Mouse (Mus musculus) lung, embryonic 16.5 days (tissue): ENCODE measurements around the gene 1700001O22Rik. TPM values are rescaled to one million over a fixed set of nuclear protein-coding genes. Genes with fewer than 3 reads are reported as not detected.

Source experiments
- ATAC-seq: fragments of 200-750 bp; cut with Nextera tagmentation; 2 replicates; pipeline ENCODE4 v1.8.0; 2017; ENCODE audit warnings: low read depth, mild to moderate bottlenecking, moderate library complexity
- H3K27ac ChIP-seq: fragments of 300-500 bp; sonication (generic); 2 replicates; pipeline ENCODE4 v1.5.1; 2014; ENCODE audit warnings: mild to moderate bottlenecking, control low read depth, low read length
- H3K27me3 ChIP-seq: fragments of 300-500 bp; sonication (generic); 2 replicates; pipeline ENCODE4 v1.6.1; 2014; ENCODE audit warnings: low read depth, low read length, mixed read lengths; ENCODE audit not compliant: control insufficient read depth, insufficient read depth
- H3K36me3 ChIP-seq: fragments of 300-500 bp; sonication (generic); 2 replicates; pipeline ENCODE4 v1.6.1; 2014; ENCODE audit warnings: low read length; ENCODE audit not compliant: control insufficient read depth, insufficient read depth
- H3K4me1 ChIP-seq: fragments of 300-500 bp; sonication (generic); replicated peaks from 2 replicates; pipeline ENCODE4 v1.6.1; 2014; ENCODE audit warnings: low read length, mixed read lengths; ENCODE audit not compliant: control insufficient read depth, insufficient read depth
- H3K4me2 ChIP-seq: fragments of 300-500 bp; sonication (generic); 2 replicates; pipeline ENCODE4 v1.6.1; 2014; ENCODE audit warnings: low read depth, low read length, control low read depth
- H3K4me3 ChIP-seq: fragments of 300-500 bp; sonication (generic); 2 replicates; pipeline ENCODE4 v1.5.1; 2014; ENCODE audit warnings: mild to moderate bottlenecking, low read length, control low read depth
- H3K9ac ChIP-seq: fragments of 300-500 bp; sonication (generic); 2 replicates; pipeline ENCODE4 v1.6.1; 2014; ENCODE audit warnings: low read length, control low read depth
- H3K9me3 ChIP-seq: fragments of 300-500 bp; sonication (generic); 2 replicates; pipeline ENCODE4 v1.6.1; 2016; ENCODE audit warnings: low read length; ENCODE audit not compliant: control insufficient read depth
- WGBS: fragments of 180-500 bp; shearing (Covaris S2); extraction: QIAGEN DNeasy Blood & Tissue Kit; methylation state at CpG from one replicate; pipeline ENCODE4 v1.1.7; 2014; 5-methylcytosine and 5-hydroxymethylcytosine counted together
- polyA plus RNA-seq: library from polyadenylated mRNA; unstranded; fragments of >200 nt; fragmentation: Nextera tagmentation; extraction: Ambion mirVana; gene quantifications from 2 replicates; pipeline ENCODE4 v1.2.1, GENCODE M21; 2015

1700001O22Rik gene
- polyA plus RNA-seq, 1 experiment from 2014 or later: 4.2 TPM

DNA sequence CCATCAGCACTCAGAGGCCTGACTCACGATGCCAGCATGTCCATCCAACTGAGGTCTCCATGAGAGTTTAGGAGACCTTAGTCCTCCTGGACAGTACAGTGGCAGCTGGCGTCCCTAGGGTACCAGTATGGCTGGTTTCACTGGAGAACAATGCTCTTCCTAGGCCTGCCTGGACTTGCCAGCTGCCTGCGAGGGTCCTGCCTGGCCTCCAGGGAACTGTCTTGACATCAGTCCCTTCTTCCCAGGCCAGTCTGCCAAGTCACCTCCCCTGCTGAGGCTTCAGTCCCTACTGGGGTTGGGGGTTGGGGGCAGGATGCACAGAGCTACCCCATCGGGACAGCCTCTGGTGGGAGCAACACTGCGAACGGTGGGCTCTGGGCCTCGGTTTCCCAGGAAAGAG lies 11.4 kb downstream of the 1700001O22Rik start:
- H3K27ac ChIP-seq: no peak overlapping the region
- no peaks in the 10 kb centered on the region for H3K9me3 ChIP-seq
- WGBS: 89% methylated on average over 7 of the region's 7 CpGs
- H3K27me3 ChIP-seq: no peaks in the 10 kb centered on the region
- no peaks in the 10 kb centered on the region for H3K36me3 ChIP-seq
- no peak overlapping the region for H3K4me2 ChIP-seq
- no peak for ATAC-seq
- peaks cover 18% of the 10 kb centered on the region for H3K4me1 ChIP-seq
- H3K9ac ChIP-seq: no peak overlapping the region
- H3K4me3 ChIP-seq: no peak overlapping the region

GRCm38 (mm10) chr2:30787466-30787865 lies 16.0 kb downstream of the 1700001O22Rik start:
- Histone ChIP-seq H3K4me3 (no peak overlapping the region), H3K4me1 (peaks cover 20% of the 10 kb centered on the region), H3K27me3 (no peaks in the 10 kb centered on the region), H3K4me2 (no peak overlapping the region), H3K36me3 (no peaks in the 10 kb centered on the region), H3K9me3 (no peaks in the 10 kb centered on the region), H3K9ac (0 out of 2 replicates have a peak overlapping the region, but pooled peaks have one; percentile 26), H3K27ac (peak overlapping the region; percentile 54)
- ATAC-seq: no peak
- 40% methylated on average over 4 of the region's 4 CpGs for WGBS

- ATAC-seq: peak; percentile 85
- H3K9ac ChIP-seq: peak overlapping the region; percentile 70
- peaks cover 20% of the 10 kb centered on the region for H3K4me1 ChIP-seq
- H3K27me3 ChIP-seq: no peaks in the 10 kb centered on the region
- H3K36me3 ChIP-seq: no peaks in the 10 kb centered on the region
- H3K4me2 ChIP-seq: peak overlapping the region; percentile 58
- H3K9me3 ChIP-seq: no peaks in the 10 kb centered on the region
- H3K4me3 ChIP-seq: peak overlapping the region; percentile 41
- WGBS: 4% methylated on average over 40 of the region's 40 CpGs
- H3K27ac ChIP-seq: peak overlapping the region; percentile 91
Measured at GRCm38 (mm10) chr2:30784078-30784994, 19.1 kb downstream of the 1700001O22Rik start.

DNA sequence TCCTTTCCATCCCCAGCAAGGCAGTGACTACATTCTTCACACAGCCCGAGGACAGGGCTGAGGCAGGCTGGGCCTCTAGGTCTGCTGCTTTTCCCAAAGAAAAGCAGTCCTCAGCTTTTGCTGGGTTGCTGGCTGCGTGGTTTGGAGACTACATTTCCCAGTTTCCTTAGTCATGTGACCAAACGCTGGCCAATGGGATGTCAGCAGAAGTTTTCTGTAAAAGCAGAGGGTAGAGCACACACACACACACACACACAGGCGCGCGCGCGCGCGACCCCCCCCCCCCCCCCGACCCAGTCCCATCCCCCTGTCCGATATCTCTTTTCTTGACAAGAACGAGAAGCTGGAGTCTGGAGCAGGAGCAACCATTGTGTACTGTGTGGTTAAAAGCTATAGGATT lies 20.1 kb downstream of the 1700001O22Rik start:
- 2% methylated on average over 13 of the region's 13 CpGs for WGBS
- peak overlapping the region; percentile 65 for H3K9ac ChIP-seq

DNA sequence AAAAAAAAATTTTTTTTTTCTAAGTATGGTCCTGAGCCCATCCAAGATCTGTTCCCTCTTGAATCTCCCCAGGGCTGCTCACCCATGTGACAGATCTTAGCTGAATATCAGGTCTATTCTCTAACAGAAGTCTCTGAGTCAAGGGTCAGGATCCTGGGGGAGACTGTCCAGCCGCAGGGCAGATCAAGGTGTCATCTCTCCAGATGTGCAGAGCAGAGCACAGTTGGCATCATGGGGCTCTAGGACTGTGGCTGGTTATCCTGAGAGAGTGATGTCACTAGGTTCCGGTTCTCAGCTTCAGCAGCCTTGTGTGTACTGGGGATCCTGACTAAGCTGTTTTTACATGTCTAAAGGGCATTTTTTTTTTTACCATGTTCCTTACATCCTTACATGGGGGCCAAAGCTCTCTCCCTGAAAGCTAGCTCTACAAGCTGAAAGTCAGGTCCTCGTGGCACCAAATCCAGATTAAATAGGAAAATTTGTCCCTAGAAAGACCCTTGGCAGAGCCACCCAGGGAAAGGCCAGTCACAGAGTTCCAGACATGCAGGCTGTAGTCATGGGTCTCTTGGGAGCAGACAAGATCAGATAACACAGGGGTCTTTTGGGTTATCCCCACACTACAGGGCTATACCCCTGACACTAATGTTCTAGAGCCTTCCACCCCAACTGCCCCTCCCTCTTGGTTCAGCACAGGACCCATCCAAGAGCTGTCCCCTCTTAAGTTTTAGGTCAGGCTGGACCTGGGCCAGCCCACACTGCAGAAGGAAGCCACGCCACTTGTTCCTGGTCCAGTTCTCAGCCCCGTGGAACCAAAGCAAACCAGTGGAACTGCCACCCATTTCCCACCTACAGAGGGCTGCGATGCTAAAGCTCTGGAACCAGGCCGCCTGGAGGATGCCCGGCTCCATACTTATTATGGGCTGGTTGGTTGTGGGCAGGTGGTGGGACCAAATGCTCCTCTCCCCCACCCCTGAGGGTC lies 20.9 kb downstream of the 1700001O22Rik start:
- no peak for ATAC-seq
- Histone ChIP-seq H3K9ac (peak overlapping the region; percentile 65), H3K4me1 (peaks cover 22% of the 10 kb centered on the region)

More for the DNA sequence above, 20.1 kb downstream of the 1700001O22Rik start:
- Histone ChIP-seq H3K4me2 (peak overlapping the region; percentile 58), H3K27me3 (no peaks in the 10 kb centered on the region), H3K4me3 (peak overlapping the region; percentile 17; the same call in 1 of the 2 replicates), H3K9me3 (no peaks in the 10 kb centered on the region), H3K27ac (peak overlapping the region; percentile 91), H3K36me3 (no peaks in the 10 kb centered on the region), H3K4me1 (peaks cover 22% of the 10 kb centered on the region)
- ATAC-seq: peak; percentile 17; the same call in 1 of the 2 replicates

GRCm38 (mm10) chr2:30779241-30779640 lies 24.2 kb downstream of the 1700001O22Rik start:
- peaks cover 11% of the 10 kb centered on the region for H3K4me1 ChIP-seq
- no peak for ATAC-seq

More for the DNA sequence above, 20.9 kb downstream of the 1700001O22Rik start:
- no peak overlapping the region; the same call in 1 of the 2 replicates for H3K4me3 ChIP-seq
- H3K27ac ChIP-seq: peak overlapping the region; percentile 65
- H3K36me3 ChIP-seq: no peaks in the 10 kb centered on the region
- H3K9me3 ChIP-seq: no peaks in the 10 kb centered on the region
- WGBS: 73% methylated on average over 8 of the region's 8 CpGs
- H3K27me3 ChIP-seq: no peaks in the 10 kb centered on the region
- peak overlapping the region; percentile 58 for H3K4me2 ChIP-seq

GRCm38 (mm10) chr2:30778235-30778634 lies 25.2 kb downstream of the 1700001O22Rik start:
- no peak overlapping the region for H3K27ac ChIP-seq
- H3K4me2 ChIP-seq: no peak overlapping the region
- H3K4me1 ChIP-seq: peaks cover 5% of the 10 kb centered on the region
- WGBS: 74% methylated on average over 4 of the region's 4 CpGs
- no peak overlapping the region for H3K4me3 ChIP-seq
- H3K9me3 ChIP-seq: no peaks in the 10 kb centered on the region
- ATAC-seq: no peak
- H3K27me3 ChIP-seq: no peaks in the 10 kb centered on the region
- H3K36me3 ChIP-seq: no peaks in the 10 kb centered on the region
- no peak overlapping the region for H3K9ac ChIP-seq

More at GRCm38 (mm10) chr2:30779241-30779640, 24.2 kb downstream of the 1700001O22Rik start:
- no peak overlapping the region for H3K4me3 ChIP-seq
- no peaks in the 10 kb centered on the region for H3K27me3 ChIP-seq
- H3K36me3 ChIP-seq: no peaks in the 10 kb centered on the region
- WGBS: 13% methylated on average over 5 of the region's 5 CpGs
- no peaks in the 10 kb centered on the region for H3K9me3 ChIP-seq
- H3K9ac ChIP-seq: no peak overlapping the region
- H3K4me2 ChIP-seq: no peak overlapping the region
- H3K27ac ChIP-seq: no peak overlapping the region

DNA sequence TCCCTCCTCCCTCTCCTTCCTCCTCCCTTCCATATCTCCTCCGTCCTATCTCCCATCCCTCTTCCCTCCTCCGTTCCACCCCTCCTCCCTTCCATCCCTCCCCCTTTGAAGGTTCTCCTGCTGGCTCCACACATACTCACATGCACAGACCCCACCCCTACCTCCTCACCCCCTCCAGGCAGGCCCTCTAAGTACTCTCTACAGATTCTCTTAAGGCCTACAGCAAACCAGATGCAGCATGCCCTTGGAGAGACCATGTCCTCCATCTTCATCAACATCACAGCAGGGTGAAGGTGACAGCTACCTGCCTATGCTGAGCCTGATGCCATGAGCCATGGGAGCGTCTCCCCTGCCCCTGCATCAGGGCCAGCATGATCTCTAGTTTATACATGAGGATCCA lies 26.2 kb downstream of the 1700001O22Rik start:
- no peak overlapping the region for H3K27ac ChIP-seq
- ATAC-seq: no peak
- H3K4me3 ChIP-seq: no peak overlapping the region
- 64% methylated on average over 3 of the region's 3 CpGs for WGBS
- H3K9ac ChIP-seq: no peak overlapping the region
- H3K4me2 ChIP-seq: no peak overlapping the region
- peaks cover 9% of the 10 kb centered on the region; the same call in 1 of the 2 replicates for H3K4me1 ChIP-seq
- no peaks in the 10 kb centered on the region for H3K27me3 ChIP-seq
- no peaks in the 10 kb centered on the region for H3K9me3 ChIP-seq
- no peaks in the 10 kb centered on the region for H3K36me3 ChIP-seq
